Mouse (Mus musculus): Measurements from ENCODE around the gene Gtf2ird1. TPM values are rescaled to one million over a fixed set of nuclear protein-coding genes. Genes with fewer than 3 reads are reported as not detected.

Gtf2ird1 gene
- polyA plus RNA-seq, 1 experiment from 2014 or later: 66.5 TPM

GRCm38 (mm10) chr5:134312691-134313450 lies 143.6 kb downstream of the Gtf2ird1 start:
- Histone ChIP-seq H3K27me3 (replicated peaks; ENCODE audit: control insufficient read depth, insufficient read depth, low read length) (no peaks in the 10 kb centered on the region), H3K4me2 (ENCODE audit: low read depth, low read length) (peak overlapping the region; percentile 67), H3K4me3 (ENCODE audit: low read length) (peak overlapping the region; percentile 72), H3K9me3 (ENCODE audit: control insufficient read depth, low read length) (no peaks in the 10 kb centered on the region), H3K9ac (ENCODE audit: low read depth, low read length) (peak overlapping the region; percentile 96), H3K4me1 (ENCODE audit: control insufficient read depth, insufficient read depth, low read length) (peaks cover 26% of the 10 kb centered on the region), H3K36me3 (ENCODE audit: control insufficient read depth, insufficient read depth, low read length) (peaks cover 16% of the 10 kb centered on the region), H3K27ac (ENCODE audit: low read length) (peak overlapping the region; percentile 99)
- 4% methylated on average over 19 of the region's 19 CpGs for WGBS
- ATAC-seq: no peak

- peaks cover 16% of the 10 kb centered on the region for H3K36me3 ChIP-seq (ENCODE audit: control insufficient read depth, insufficient read depth, low read length)
- no peaks in the 10 kb centered on the region for H3K27me3 ChIP-seq (replicated peaks; ENCODE audit: control insufficient read depth, insufficient read depth, low read length)
- whole genome bisulfite sequencing: 71% methylated on average over 6 of the region's 6 CpGs
- peak overlapping the region; percentile 18; the same call in 1 of the 2 replicates for H3K4me3 ChIP-seq (ENCODE audit: low read length)
- H3K4me1 ChIP-seq (ENCODE audit: control insufficient read depth, insufficient read depth, low read length): peaks cover 30% of the 10 kb centered on the region
- no peaks in the 10 kb centered on the region for H3K9me3 ChIP-seq (ENCODE audit: control insufficient read depth, low read length)
- no peak overlapping the region for H3K27ac ChIP-seq (ENCODE audit: low read length)
- peak overlapping the region; percentile 3; the same call in 1 of the 2 replicates for H3K9ac ChIP-seq (ENCODE audit: low read depth, low read length)
- peak overlapping the region; percentile 67 for H3K4me2 ChIP-seq (ENCODE audit: low read depth, low read length)
- ATAC-seq: no peak
These were observed 144.6 kb downstream of the Gtf2ird1 start for GRCm38 (mm10) chr5:134311894-134312411.

- no peak overlapping the region for H3K4me2 ChIP-seq (ENCODE audit: low read depth, low read length)
- H3K9ac ChIP-seq (ENCODE audit: low read depth, low read length): no peak overlapping the region
- no peaks in the 10 kb centered on the region for H3K27me3 ChIP-seq (replicated peaks; ENCODE audit: control insufficient read depth, insufficient read depth, low read length)
- H3K4me3 ChIP-seq (ENCODE audit: low read length): no peak overlapping the region
- H3K27ac ChIP-seq (ENCODE audit: low read length): no peak overlapping the region
- H3K4me1 ChIP-seq (ENCODE audit: control insufficient read depth, insufficient read depth, low read length): peaks cover 20% of the 10 kb centered on the region
- H3K9me3 ChIP-seq (ENCODE audit: control insufficient read depth, low read length): no peaks in the 10 kb centered on the region
- peaks cover 16% of the 10 kb centered on the region for H3K36me3 ChIP-seq (ENCODE audit: control insufficient read depth, insufficient read depth, low read length)
- WGBS: 93% methylated on average over 9 of the region's 9 CpGs
- ATAC-seq: no peak
These were observed 146.3 kb downstream of the Gtf2ird1 start for GRCm38 (mm10) chr5:134310201-134310600.

GRCm38 (mm10) chr5:134309345-134309744 lies 147.2 kb downstream of the Gtf2ird1 start:
- no peaks in the 10 kb centered on the region for H3K9me3 ChIP-seq (ENCODE audit: control insufficient read depth, low read length)
- no peak overlapping the region for H3K9ac ChIP-seq (ENCODE audit: low read depth, low read length)
- WGBS: 97% methylated on average over 1 of the region's 1 CpGs
- peaks cover 20% of the 10 kb centered on the region for H3K4me1 ChIP-seq (ENCODE audit: control insufficient read depth, insufficient read depth, low read length)
- H3K4me3 ChIP-seq (ENCODE audit: low read length): no peak overlapping the region
- H3K27ac ChIP-seq (ENCODE audit: low read length): no peak overlapping the region
- no peaks in the 10 kb centered on the region for H3K27me3 ChIP-seq (replicated peaks; ENCODE audit: control insufficient read depth, insufficient read depth, low read length)
- peaks cover 16% of the 10 kb centered on the region for H3K36me3 ChIP-seq (ENCODE audit: control insufficient read depth, insufficient read depth, low read length)
- ATAC-seq: no peak
- no peak overlapping the region for H3K4me2 ChIP-seq (ENCODE audit: low read depth, low read length)

Small RNAs within 50 kb of the gene (microRNA-seq; reads per million reads assigned to microRNA genes)
- gene Gm26340 (not detected), gene Mir3965 (not detected)

Other genes with a start within 250 kb of the Gtf2ird1 start
- gene Ncf1, start 227.1 kb downstream of the Gtf2ird1 start, polyA plus RNA-seq (2015; fragmentation: Nextera tagmentation; extraction: Ambion mirVana): 5.7 and 6.6 TPM in 2 replicates
- gene Gtf2i, start 142.0 kb downstream of the Gtf2ird1 start, polyA plus RNA-seq (2015; fragmentation: Nextera tagmentation; extraction: Ambion mirVana): 86.7 and 91.5 TPM in 2 replicates
- 3.8 and 4.3 TPM in 2 replicates for gene Clip2, start 95.7 kb upstream of the Gtf2ird1 start, polyA plus RNA-seq (2015; fragmentation: Nextera tagmentation; extraction: Ambion mirVana)
- gene Syna, start 103.5 kb upstream of the Gtf2ird1 start, polyA plus RNA-seq (2015; fragmentation: Nextera tagmentation; extraction: Ambion mirVana): not detected in 2 replicates
- 204 and 233 TPM in 2 replicates for gene Rfc2, start 124.7 kb upstream of the Gtf2ird1 start, polyA plus RNA-seq (2015; fragmentation: Nextera tagmentation; extraction: Ambion mirVana)
- gene Lat2, start 158.3 kb upstream of the Gtf2ird1 start, polyA plus RNA-seq (2015; fragmentation: Nextera tagmentation; extraction: Ambion mirVana): 2.1 and 2.4 TPM in 2 replicates
- 362 and 396 TPM in 2 replicates for gene Eif4h, start 182.8 kb upstream of the Gtf2ird1 start, polyA plus RNA-seq (2015; fragmentation: Nextera tagmentation; extraction: Ambion mirVana)
- 3.4 and 3.8 TPM in 2 replicates for gene Limk1, start 231.9 kb upstream of the Gtf2ird1 start, polyA plus RNA-seq (2015; fragmentation: Nextera tagmentation; extraction: Ambion mirVana)

Measured in intestine, embryonic 16.5 days (tissue).